Mouse (Mus musculus): ENCODE results near the gene Sorcs1.

GRCm38 (mm10) chr19:50214466-50215228 lies 463.8 kb downstream of the Sorcs1 start:
- TF ChIP-seq CTCF (IDR thresholded peaks at IDR 0.05; ENCODE audit: low read depth): no peak
- TF ChIP-seq EP300 (IDR thresholded peaks at IDR 0.05; ENCODE audit: low read depth): no peak

Data from liver, postnatal 0 days (tissue).